In the genomic region with DNA sequence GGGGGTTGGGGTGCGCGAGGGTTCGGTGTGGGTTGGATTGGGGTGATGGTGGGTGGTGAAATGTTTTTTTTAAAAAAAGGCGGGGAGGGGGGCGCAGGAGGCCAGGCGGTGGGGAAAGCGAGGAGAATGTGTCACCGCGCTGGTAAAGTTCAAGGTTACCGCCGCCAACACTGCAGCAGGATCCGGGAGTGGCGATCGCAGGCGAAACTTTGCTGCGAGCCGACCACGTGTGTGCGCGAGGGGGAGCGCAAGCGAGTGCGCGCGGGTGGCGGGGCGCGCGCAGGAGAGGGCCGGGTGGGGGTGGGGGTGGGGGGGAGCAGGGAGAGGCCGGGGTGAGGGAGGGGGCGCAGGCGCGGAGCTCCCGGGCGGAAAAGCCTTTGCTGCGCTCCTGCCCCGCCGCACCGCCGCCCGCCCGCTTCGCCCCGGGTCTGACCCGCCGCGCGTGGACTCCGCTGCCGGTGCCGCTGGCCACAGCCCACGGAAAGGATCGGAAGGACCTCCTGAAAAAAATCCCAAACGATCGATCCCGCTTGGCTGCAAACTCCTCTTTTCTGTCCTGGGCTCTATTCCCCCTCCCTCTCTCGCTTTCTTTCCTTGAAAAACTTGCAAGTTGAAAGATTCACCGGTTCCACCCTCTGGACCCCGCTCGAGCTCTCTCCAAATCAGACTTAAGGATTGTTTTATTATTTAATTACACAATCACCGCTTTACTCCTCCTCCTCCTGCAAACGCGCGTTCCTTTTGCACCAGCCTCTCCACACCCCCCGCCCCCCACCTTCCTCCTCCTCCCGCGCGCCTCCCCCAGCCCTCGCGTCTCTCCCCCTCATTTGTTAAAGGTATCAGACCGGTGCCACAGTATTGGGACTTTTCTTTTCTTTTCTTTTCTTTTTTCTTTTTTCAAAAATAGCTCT, we compare ENCODE assay signal across 8 mouse cellular contexts.
DNase-seq lines count a peak whose midpoint lies in the region; ATAC-seq and TF ChIP-seq lines count a peak whose summit lies in the region.

No protein-coding gene starts in this region.

- peak overlapping the region; percentile 99 for H3K27ac ChIP-seq in hindbrain, embryonic 12.5 days

- H3K27me3 ChIP-seq in Patski, result no peaks in the 10 kb centered on the region
- no peaks in the 10 kb centered on the region for H3K27me3 ChIP-seq in hindbrain, embryonic 12.5 days

- POLR2A ChIA-PET in Patski (lab: Charles Lee), result interaction anchor here (0.6 to 0.9 kb wide), 2 partner anchors 9 to 117 kb away, joined by 3 read pairs; no protein-coding TSS in a partner anchor

- DNase-seq in Patski (ENCODE audit: low read depth, low spot score), result no peak
- peak; percentile 72 for DNase-seq in cerebellum, adult 8-10 months
- DNase-seq in frontal cortex, postnatal 14 days (ENCODE audit: low spot score in 2 of 2), result peak; percentile 42 to 52
- DNase-seq in layer of hippocampus, postnatal 25 days (ENCODE audit: extremely low spot score in 1 of 2, low spot score in 1 of 2), result peak; percentile 53 to 72
- peak; percentile 79 for DNase-seq in lung, postnatal 25 days (ENCODE audit: low spot score)
- peak; percentile 84 for DNase-seq in right cerebral cortex, postnatal 4 days

- peak; percentile 31 for ATAC-seq in Patski
- peak; percentile 35 for ATAC-seq in hindbrain, embryonic 12.5 days (ENCODE audit: low FRiP score)
- ATAC-seq in CD4-positive, CD25-positive, alpha-beta regulatory T cell, adult 4 months, result no peak

- no peak for TF ChIP-seq CTCF in Patski (IDR thresholded peaks at IDR 0.05)

- in situ Hi-C loops in Patski (cut with MboI; ENCODE audit: low pct_unique_long_range_greater_than_20kb), result loop anchor here (25.0 kb wide), 1 partner anchor 343 kb away; no protein-coding TSS in a partner anchor

- no peaks in the 10 kb centered on the region for H3K9me3 ChIP-seq in hindbrain, embryonic 12.5 days (replicated peaks)

- CTCF ChIA-PET in Patski (lab: Charles Lee), result no interaction called here

- H3K9ac ChIP-seq in hindbrain, embryonic 12.5 days, result peak overlapping the region; percentile 96

- H3K4me1 ChIP-seq in hindbrain, embryonic 12.5 days, result peaks cover 28% of the 10 kb centered on the region

- H3K4me2 ChIP-seq in hindbrain, embryonic 12.5 days (replicated peaks), result peak overlapping the region; percentile 95

- under 1% methylated on average over 60 of the region's 72 CpGs for WGBS in hindbrain, embryonic 12.5 days

- no peaks in the 10 kb centered on the region for H3K36me3 ChIP-seq in hindbrain, embryonic 12.5 days

- H3K4me3 ChIP-seq in hindbrain, embryonic 12.5 days, result peak overlapping the region; percentile 73
